Mouse (Mus musculus) testis, adult 2 months (tissue): ENCODE measurements around the gene Ube2z.

Source experiments
- CTCF ChIP-seq: fragments of 200-500 bp; IDR thresholded peaks from 2 replicates; pipeline ENCODE4 v1.5.1; 2012; ENCODE audit warnings: low read depth, mild to moderate bottlenecking, inconsistent platforms, low read length, moderate library complexity; ENCODE audit not compliant: control insufficient read depth, insufficient read depth, insufficient replicate concordance
- POLR2A ChIP-seq: fragments of 200-500 bp; IDR thresholded peaks from 2 replicates; pipeline ENCODE4 v1.6.1; 2012; ENCODE audit warnings: low read depth, mild to moderate bottlenecking, inconsistent platforms, low read length, moderate library complexity; ENCODE audit not compliant: control insufficient read depth

- no peak for TF ChIP-seq POLR2A
- no peak for TF ChIP-seq CTCF
Measured at GRCm38 (mm10) chr11:96035133-96035532, 30.1 kb downstream of the Ube2z start.
